Mouse (Mus musculus) ES-E14 (cell line): ENCODE results near the gene 2510039O18Rik. TPM values are rescaled to one million over a fixed set of nuclear protein-coding genes. Genes with fewer than 3 reads are reported as not detected.

ENCODE experiments used
- DNase-seq: peaks from one replicate; pipeline ENCODE4 v3.0.0-alpha.2; 2013; ENCODE audit warnings: low read depth, low spot score
- H3K27ac ChIP-seq: 2 replicates; pipeline ENCODE4 v1.5.1; 2012; ENCODE audit warnings: low read depth, mild to moderate bottlenecking, low read length, moderate library complexity, mixed read lengths; ENCODE audit not compliant: poor library complexity, insufficient read depth, severe bottlenecking
- H3K36me3 ChIP-seq: 2 replicates; pipeline ENCODE4 v1.6.1; 2012; ENCODE audit warnings: mild to moderate bottlenecking, low read length, moderate library complexity, mixed read lengths; ENCODE audit not compliant: control insufficient read depth, poor library complexity, insufficient read depth, severe bottlenecking
- H3K4me1 ChIP-seq, 2 experiments: fragments of 150-350 bp in 1 of 2; sonication (generic) in 1 of 2; 2 replicates each; pipeline ENCODE4 v1.6.1; 2012; ENCODE audit warnings: low read length in 2 of 2, mild to moderate bottlenecking in 1 of 2, mixed read lengths in 1 of 2; ENCODE audit not compliant: control insufficient read depth in 2 of 2, insufficient read depth in 2 of 2, poor library complexity in 1 of 2
- H3K4me3 ChIP-seq, 2 experiments: fragments of 150-350 bp in 1 of 2; sonication (generic) in 1 of 2; 2 replicates each; pipeline ENCODE4 v1.5.1; 2012; ENCODE audit warnings: low read length in 2 of 2, low read depth in 1 of 2, mild to moderate bottlenecking in 1 of 2, mixed read lengths in 1 of 2; ENCODE audit not compliant: insufficient read depth in 1 of 2, poor library complexity in 1 of 2, severe bottlenecking in 1 of 2
- H3K9ac ChIP-seq: 2 replicates; pipeline ENCODE4 v1.6.1; 2012; ENCODE audit warnings: low read depth, mild to moderate bottlenecking, low read length, mixed read lengths; ENCODE audit not compliant: poor library complexity, insufficient read depth, severe bottlenecking
- H3K9me3 ChIP-seq: fragments of 150-350 bp; sonication (generic); 2 replicates; pipeline ENCODE4 v1.6.1; 2012; ENCODE audit warnings: low read depth, mild to moderate bottlenecking, low read length; ENCODE audit not compliant: control insufficient read depth, insufficient read depth
- CHD2 ChIP-seq: IDR thresholded peaks from 2 replicates; pipeline ENCODE4 v1.6.1; 2014; ENCODE audit warnings: mild to moderate bottlenecking, low read depth, low read length, inconsistent platforms
- HCFC1 ChIP-seq: IDR thresholded peaks from 2 replicates; pipeline ENCODE4 v1.6.1; 2012; ENCODE audit warnings: low read length, inconsistent platforms, borderline replicate concordance; ENCODE audit not compliant: insufficient read depth
- MAFK ChIP-seq: IDR thresholded peaks from 2 replicates; pipeline ENCODE4 v1.6.1; 2014; ENCODE audit warnings: mild to moderate bottlenecking, low read depth, low read length, inconsistent platforms; ENCODE audit not compliant: insufficient read depth
- ZC3H11A ChIP-seq: IDR thresholded peaks from 2 replicates; pipeline ENCODE4 v1.6.1; 2012; ENCODE audit warnings: low read depth, mild to moderate bottlenecking, inconsistent platforms, low read length, borderline replicate concordance
- ZNF384 ChIP-seq: IDR thresholded peaks from 2 replicates; pipeline ENCODE4 v1.6.1; 2012; ENCODE audit warnings: low read depth, low read length, inconsistent platforms
- in situ Hi-C, 2 experiments: fragments of 600-800 bp; cut with MboI; formaldehyde crosslinking; loops; one replicate each; pipeline ENCODE4 v1.15.1; 2025; ENCODE audit warnings: low sequenced_read_pairs in 2 of 2, inconsistent platforms in 1 of 2; ENCODE audit not compliant: unreplicated experiment in 2 of 2
- total RNA-seq: library from RNA; depleted of rRNA; stranded (reverse); fragments of 300-350 nt; gene quantifications from 2 replicates; pipeline ENCODE4 v1.2.3, GENCODE M21; 2012

2510039O18Rik gene
- total RNA-seq, 1 experiment = 73.5 TPM

GRCm38 (mm10) chr4:147934611-147935010, 6.1 kb upstream of the 2510039O18Rik start:
- in situ Hi-C loops = no loop called here
- no peak for DNase-seq
- Histone ChIP-seq H3K9me3 (no peaks in the 10 kb centered on the region), H3K36me3 (no peaks in the 10 kb centered on the region; the same call in 1 of the 2 replicates), H3K9ac (no peak overlapping the region), H3K4me1 (peaks cover 8 to 18% of the 10 kb centered on the region in 2 experiments), H3K4me3 (no peak overlapping the region), H3K27ac (no peak overlapping the region)
- TF ChIP-seq MAFK (no peak), ZNF384 (no peak), CHD2 (no peak), HCFC1 (no peak), ZC3H11A (no peak)

GRCm38 (mm10) chr4:147935904-147936303, 4.8 kb upstream of the 2510039O18Rik start:
- TF ChIP-seq MAFK (no peak), ZC3H11A (no peak), HCFC1 (no peak), CHD2 (no peak)
- H3K36me3 ChIP-seq = no peaks in the 10 kb centered on the region; the same call in 1 of the 2 replicates
- peaks cover 11 to 20% of the 10 kb centered on the region in 2 experiments for H3K4me1 ChIP-seq
- H3K9ac ChIP-seq = peak overlapping the region; percentile 88
- peak overlapping the region; percentile 68 to 90 for H3K4me3 ChIP-seq
- DNase-seq = no peak
- in situ Hi-C loops = no loop called here
- no peaks in the 10 kb centered on the region for H3K9me3 ChIP-seq
- H3K27ac ChIP-seq = no peak overlapping the region

GRCm38 (mm10) chr4:147936331-147936954, 4.3 kb upstream of the 2510039O18Rik start, which contains the start of gene Plod1:
Gene Plod1 (minus strand): TSS chr4:147936767.
- in situ Hi-C loops = no loop called here
- Histone ChIP-seq H3K4me3 (peak within 1 kb of the TSS; percentile 68 to 90), H3K27ac (no peak within 1 kb of the TSS), H3K36me3 (no peaks in the 10 kb centered on the region; the same call in 1 of the 2 replicates), H3K4me1 (peaks cover 11 to 20% of the 10 kb centered on the region in 2 experiments), H3K9me3 (no peaks in the 10 kb centered on the region), H3K9ac (peak within 1 kb of the TSS; percentile 88)
- no peak for TF ChIP-seq MAFK
- no peak for TF ChIP-seq ZC3H11A
- no peak for TF ChIP-seq HCFC1
- no peak for TF ChIP-seq CHD2
- no peak for TF ChIP-seq ZNF384
- no peak for DNase-seq

- no peaks in the 10 kb centered on the region for H3K36me3 ChIP-seq
- DNase-seq = no peak
- peak overlapping the region; percentile 68 to 90 for H3K4me3 ChIP-seq
- in situ Hi-C loops = no loop called here
- no peak overlapping the region for H3K27ac ChIP-seq
- no peak for TF ChIP-seq HCFC1
- no peak for TF ChIP-seq CHD2
- no peak for TF ChIP-seq MAFK
- TF ChIP-seq ZC3H11A = no peak
- TF ChIP-seq ZNF384 = no peak
- peak overlapping the region; percentile 88; the same call in 1 of the 2 replicates for H3K9ac ChIP-seq
- no peaks in the 10 kb centered on the region for H3K9me3 ChIP-seq
- H3K4me1 ChIP-seq = peaks cover 11 to 24% of the 10 kb centered on the region in 2 experiments
Observed at GRCm38 (mm10) chr4:147937021-147937420, 3.7 kb upstream of the 2510039O18Rik start.
